Mouse (Mus musculus) heart, adult 2 months (tissue): ENCODE measurements around the gene Usp9x.

ENCODE experiments used
- CTCF ChIP-seq: fragments of 200-600 bp; IDR thresholded peaks from 2 replicates; pipeline ENCODE4 v1.8.1; 2022; ENCODE audit warnings: antibody characterized with exemption, mild to moderate bottlenecking, moderate library complexity
- EP300 ChIP-seq: fragments of 200-500 bp; IDR thresholded peaks from 2 replicates; pipeline ENCODE4 v1.6.1; 2011; ENCODE audit warnings: low read depth, low read length, control low read depth; ENCODE audit not compliant: insufficient read depth
- POLR2A ChIP-seq: fragments of 200-500 bp; IDR thresholded peaks from 2 replicates; pipeline ENCODE4 v1.6.1; 2011; ENCODE audit warnings: mild to moderate bottlenecking, low read depth, low read length, control low read depth; ENCODE audit not compliant: insufficient read depth

DNA sequence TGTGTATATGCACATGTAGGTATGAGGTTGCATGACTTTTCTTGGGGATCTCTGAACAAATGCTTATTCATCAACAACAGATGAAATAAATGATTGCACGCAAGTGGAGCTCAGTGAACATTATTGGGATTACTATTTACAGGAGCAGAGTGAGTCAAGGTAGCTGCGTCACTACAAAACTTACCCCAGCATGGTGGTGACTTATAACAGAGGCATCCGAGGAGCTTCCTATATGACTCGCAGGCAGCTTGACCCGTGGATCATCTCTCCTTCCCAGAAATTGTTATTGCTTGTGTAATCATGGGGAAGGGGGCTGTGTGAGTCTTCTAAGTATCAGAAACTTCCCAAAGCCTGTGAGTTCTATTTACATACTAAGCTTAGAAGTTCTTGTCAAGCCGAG, 41.3 kb upstream of the Usp9x start:
- TF ChIP-seq CTCF (no peak), POLR2A (no peak), EP300 (no peak)
